Mouse (Mus musculus): Measurements from ENCODE around the gene Snapc5. TPM values are rescaled to one million over a fixed set of nuclear protein-coding genes. Genes with fewer than 3 reads are reported as not detected.

Snapc5 gene
- polyA plus RNA-seq, 1 experiment from 2014 or later: 43.0 TPM

- Histone ChIP-seq H3K27ac (replicated peaks) (no peak overlapping the region), H3K36me3 (peaks cover 39% of the 10 kb centered on the region), H3K27me3 (no peaks in the 10 kb centered on the region), H3K4me2 (no peak overlapping the region), H3K4me1 (replicated peaks) (no peaks in the 10 kb centered on the region), H3K9me3 (no peaks in the 10 kb centered on the region), H3K9ac (no peak overlapping the region), H3K4me3 (no peak overlapping the region)
- no peak for ATAC-seq (ENCODE audit: low read depth)
These were observed 23.8 kb downstream of the Snapc5 start for GRCm38 (mm10) chr9:64202866-64203265.

- Histone ChIP-seq H3K27me3 (no peaks in the 10 kb centered on the region), H3K9me3 (no peaks in the 10 kb centered on the region), H3K9ac (no peak overlapping the region), H3K36me3 (peaks cover 41% of the 10 kb centered on the region), H3K4me2 (no peak overlapping the region), H3K4me1 (replicated peaks) (no peaks in the 10 kb centered on the region), H3K27ac (replicated peaks) (no peak overlapping the region), H3K4me3 (no peak overlapping the region)
- no peak for ATAC-seq (ENCODE audit: low read depth)
- 82% methylated on average over 3 of the region's 3 CpGs for WGBS
These were observed 28.5 kb downstream of the Snapc5 start for GRCm38 (mm10) chr9:64207509-64208084.

DNA sequence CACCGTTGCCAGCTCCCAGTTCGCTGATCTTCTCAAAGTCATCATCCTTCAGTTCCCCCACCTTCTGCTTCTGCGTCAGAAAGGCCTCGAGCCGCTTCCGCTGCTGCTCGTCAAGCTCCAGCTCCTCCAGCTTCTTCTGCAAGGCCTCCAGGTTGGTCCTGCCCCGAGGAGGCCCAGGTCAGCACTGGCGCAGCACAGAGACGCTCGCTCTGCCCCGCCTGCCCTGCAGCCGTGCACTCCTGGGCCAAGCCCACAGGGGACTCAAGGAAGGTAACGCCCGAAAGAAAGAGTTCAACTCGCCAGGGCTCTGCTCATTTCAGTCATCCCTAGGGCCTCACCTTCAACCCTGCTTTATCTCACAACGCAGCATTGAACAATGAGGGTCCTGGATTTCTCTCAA is 35.4 kb downstream of the Snapc5 start:
- Histone ChIP-seq H3K4me1 (replicated peaks) (no peaks in the 10 kb centered on the region), H3K4me2 (no peak overlapping the region), H3K4me3 (no peak overlapping the region), H3K27me3 (no peaks in the 10 kb centered on the region), H3K27ac (replicated peaks) (no peak overlapping the region), H3K36me3 (peaks cover 11% of the 10 kb centered on the region), H3K9ac (no peak overlapping the region), H3K9me3 (no peaks in the 10 kb centered on the region)
- 93% methylated on average over 17 of the region's 17 CpGs for WGBS
- ATAC-seq (ENCODE audit: low read depth): no peak

DNA sequence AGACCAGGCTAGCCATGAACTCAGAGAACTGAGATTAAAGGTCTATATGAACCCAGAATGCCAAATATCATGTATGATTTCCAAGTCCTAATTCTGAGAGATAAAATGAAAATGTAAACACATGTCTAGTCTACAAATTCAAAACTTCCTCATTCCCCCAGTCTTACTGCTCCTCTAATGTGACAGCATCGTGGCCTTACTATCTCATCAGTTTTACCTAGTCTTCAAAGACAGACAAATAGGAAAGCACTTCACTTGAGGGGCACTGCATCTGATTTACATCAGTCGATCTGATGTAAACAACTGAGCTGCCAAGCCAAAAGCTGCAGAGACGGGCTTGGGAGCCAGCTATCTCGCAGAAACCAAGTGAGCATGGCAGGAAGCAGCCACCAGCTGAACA is 37.0 kb downstream of the Snapc5 start:
- H3K27me3 ChIP-seq: no peaks in the 10 kb centered on the region
- 88% methylated on average over 4 of the region's 4 CpGs for WGBS
- H3K4me3 ChIP-seq: no peak overlapping the region
- no peak overlapping the region for H3K9ac ChIP-seq
- H3K36me3 ChIP-seq: peaks cover 9% of the 10 kb centered on the region
- H3K4me2 ChIP-seq: no peak overlapping the region
- no peak overlapping the region for H3K27ac ChIP-seq (replicated peaks)
- H3K9me3 ChIP-seq: no peaks in the 10 kb centered on the region
- H3K4me1 ChIP-seq (replicated peaks): no peaks in the 10 kb centered on the region
- ATAC-seq (ENCODE audit: low read depth): no peak

DNA sequence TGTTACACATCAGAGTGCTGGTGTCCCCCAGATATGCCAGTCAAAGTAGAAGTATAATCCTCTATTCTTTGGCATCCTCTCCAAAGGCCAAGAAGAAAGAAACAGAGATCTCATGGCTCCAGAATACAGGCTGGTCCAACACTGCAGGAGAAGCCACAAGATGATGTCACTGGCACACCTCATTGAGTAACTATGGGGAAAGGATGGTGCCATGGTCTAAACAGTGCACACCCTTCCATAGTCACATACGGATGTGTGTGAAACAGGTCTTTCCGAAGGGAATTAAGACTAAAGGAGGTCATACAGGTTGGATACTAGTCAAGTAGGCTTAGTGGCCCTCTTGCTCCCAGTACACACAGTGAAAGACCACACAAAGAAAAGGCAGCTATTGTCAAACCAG is 37.6 kb downstream of the Snapc5 start:
- Histone ChIP-seq H3K4me2 (no peak overlapping the region), H3K4me1 (replicated peaks) (no peaks in the 10 kb centered on the region), H3K9ac (no peak overlapping the region), H3K27ac (replicated peaks) (no peak overlapping the region), H3K9me3 (no peaks in the 10 kb centered on the region), H3K27me3 (no peaks in the 10 kb centered on the region), H3K36me3 (peaks cover 5% of the 10 kb centered on the region), H3K4me3 (no peak overlapping the region)
- 95% methylated on average over 2 of the region's 2 CpGs for WGBS
- no peak for ATAC-seq (ENCODE audit: low read depth)

DNA sequence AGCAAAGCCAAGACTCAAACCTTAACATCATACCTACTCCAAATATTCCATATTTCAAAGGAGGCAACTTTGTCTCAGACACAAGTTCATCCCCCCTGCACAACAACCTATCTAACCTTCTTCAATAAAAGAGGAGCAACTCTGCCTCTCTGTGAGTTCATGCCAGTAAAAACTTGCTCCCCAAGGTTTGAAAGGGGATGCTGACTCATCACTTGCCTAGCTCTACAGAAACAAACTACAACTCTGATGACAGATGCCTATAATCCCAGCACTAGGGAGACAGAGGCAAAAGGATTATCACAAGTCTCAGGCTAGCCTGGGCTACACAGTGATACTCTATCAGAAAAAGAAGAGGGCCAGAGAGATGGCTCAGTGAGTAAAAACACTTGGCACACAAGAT is 38.8 kb downstream of the Snapc5 start:
- no peak overlapping the region for H3K9ac ChIP-seq
- no peak for ATAC-seq (ENCODE audit: low read depth)
- H3K27me3 ChIP-seq: no peaks in the 10 kb centered on the region
- H3K4me2 ChIP-seq: no peak overlapping the region
- H3K36me3 ChIP-seq: no peaks in the 10 kb centered on the region
- H3K4me3 ChIP-seq: no peak overlapping the region
- H3K27ac ChIP-seq (replicated peaks): no peak overlapping the region
- H3K9me3 ChIP-seq: no peaks in the 10 kb centered on the region
- no peaks in the 10 kb centered on the region for H3K4me1 ChIP-seq (replicated peaks)

DNA sequence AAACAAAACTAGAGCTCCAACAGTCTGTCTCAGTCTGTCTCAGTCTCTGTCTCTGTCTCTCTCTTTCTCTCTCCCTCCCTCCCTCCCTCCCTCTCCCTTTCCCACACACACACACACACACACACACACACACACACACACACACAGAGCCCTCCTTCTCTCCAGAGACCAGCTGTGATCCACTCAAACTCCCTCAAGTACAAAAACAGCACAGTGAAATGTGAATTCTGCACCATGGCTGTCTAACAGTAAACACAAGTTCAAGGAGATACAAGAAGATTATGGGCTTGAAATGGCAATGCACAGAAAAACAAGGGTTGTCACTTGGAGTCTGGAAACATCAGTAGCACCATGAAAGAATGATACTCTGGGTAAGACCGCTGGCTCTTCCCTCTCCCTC is 40.2 kb downstream of the Snapc5 start:
- Histone ChIP-seq H3K36me3 (no peaks in the 10 kb centered on the region), H3K27me3 (no peaks in the 10 kb centered on the region), H3K4me1 (replicated peaks) (no peaks in the 10 kb centered on the region), H3K4me2 (no peak overlapping the region), H3K4me3 (no peak overlapping the region), H3K9ac (no peak overlapping the region), H3K27ac (replicated peaks) (no peak overlapping the region), H3K9me3 (no peaks in the 10 kb centered on the region)
- WGBS: 77% methylated on average over 1 of the region's 1 CpGs
- no peak for ATAC-seq (ENCODE audit: low read depth)

DNA sequence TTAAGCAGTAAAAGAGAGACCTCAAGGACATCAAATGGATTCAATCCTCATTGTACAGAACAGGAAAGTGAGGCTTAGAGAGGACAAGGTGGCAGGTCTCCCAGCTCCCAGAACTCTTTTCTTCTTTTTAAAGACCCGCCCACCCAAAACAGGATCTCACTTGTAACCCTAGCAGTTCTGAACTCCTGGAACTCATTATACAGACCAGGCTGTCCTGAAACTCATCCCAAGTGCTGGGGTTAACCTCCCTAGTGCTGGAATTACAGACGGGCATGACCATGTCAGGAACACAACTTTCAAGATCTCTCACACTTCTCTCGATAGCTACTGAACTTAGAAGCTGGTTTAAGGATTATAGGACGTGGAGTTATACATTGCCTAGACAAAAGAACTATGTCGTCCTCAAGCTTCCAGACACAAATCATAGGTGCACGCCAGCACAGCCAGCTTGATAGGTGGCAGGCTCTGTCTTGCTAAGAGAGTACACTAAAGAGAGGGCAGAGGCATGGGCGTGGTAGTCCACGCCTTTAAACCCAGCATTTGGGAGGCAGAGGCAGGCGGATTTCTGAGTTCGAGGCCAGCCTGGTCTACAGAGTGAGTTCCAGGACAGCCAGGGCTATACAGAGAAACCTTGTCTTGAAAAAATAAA is 40.8 kb downstream of the Snapc5 start:
- WGBS: 83% methylated on average over 10 of the region's 10 CpGs
- Histone ChIP-seq H3K36me3 (no peaks in the 10 kb centered on the region), H3K4me2 (no peak overlapping the region), H3K9me3 (no peaks in the 10 kb centered on the region), H3K4me1 (replicated peaks) (no peaks in the 10 kb centered on the region), H3K27me3 (no peaks in the 10 kb centered on the region), H3K9ac (no peak overlapping the region), H3K27ac (replicated peaks) (no peak overlapping the region), H3K4me3 (no peak overlapping the region)
- no peak for ATAC-seq (ENCODE audit: low read depth)

DNA sequence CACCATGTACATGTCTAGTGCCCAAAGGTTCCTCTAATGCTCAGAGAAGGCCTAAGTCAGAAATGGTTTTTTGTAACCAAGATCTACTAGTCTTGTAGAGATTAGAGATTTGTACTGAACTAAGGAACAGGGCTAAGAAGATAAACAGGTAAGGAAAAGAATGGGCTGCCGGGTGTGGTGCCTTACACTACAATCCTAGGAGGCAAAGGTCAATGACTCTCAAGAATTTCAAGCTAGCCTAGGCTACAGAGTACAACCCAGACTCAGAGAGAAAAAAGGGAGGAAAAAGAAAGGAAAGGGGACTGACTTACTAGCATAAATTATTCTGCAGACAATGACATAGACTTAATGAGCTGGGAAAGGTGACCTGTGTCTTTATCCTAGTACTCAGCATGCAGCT is 41.5 kb downstream of the Snapc5 start:
- no peak for ATAC-seq (ENCODE audit: low read depth)

DNA sequence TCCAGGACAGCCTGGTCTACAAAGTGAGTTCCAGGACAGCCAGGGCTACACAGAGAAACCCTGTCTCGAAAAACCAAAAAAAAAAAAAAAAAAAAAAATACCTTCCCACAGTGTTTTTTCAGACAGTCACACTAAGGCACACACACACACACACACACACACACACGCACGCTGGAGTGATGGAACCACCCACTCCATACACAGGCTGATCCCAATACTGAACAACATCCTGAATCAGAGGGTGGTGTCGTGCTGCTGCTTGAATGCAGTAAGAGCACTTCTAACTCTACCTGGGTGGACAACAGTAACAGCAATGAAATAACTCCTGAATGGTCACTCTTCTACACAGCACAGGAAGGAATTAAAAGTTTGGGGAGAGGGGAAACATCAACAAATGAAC is 42.4 kb downstream of the Snapc5 start:
- no peaks in the 10 kb centered on the region for H3K9me3 ChIP-seq
- 76% methylated on average over 4 of the region's 4 CpGs for WGBS
- H3K27ac ChIP-seq (replicated peaks): no peak overlapping the region
- no peaks in the 10 kb centered on the region for H3K36me3 ChIP-seq
- no peaks in the 10 kb centered on the region for H3K27me3 ChIP-seq
- no peak overlapping the region for H3K4me2 ChIP-seq
- no peaks in the 10 kb centered on the region for H3K4me1 ChIP-seq (replicated peaks)
- ATAC-seq (ENCODE audit: low read depth): no peak
- no peak overlapping the region for H3K9ac ChIP-seq
- H3K4me3 ChIP-seq: no peak overlapping the region

More for the DNA sequence above, 41.5 kb downstream of the Snapc5 start:
- no peaks in the 10 kb centered on the region for H3K4me1 ChIP-seq (replicated peaks)
- H3K9me3 ChIP-seq: no peaks in the 10 kb centered on the region
- no peak overlapping the region for H3K4me2 ChIP-seq
- H3K27ac ChIP-seq (replicated peaks): no peak overlapping the region
- H3K27me3 ChIP-seq: no peaks in the 10 kb centered on the region
- H3K36me3 ChIP-seq: no peaks in the 10 kb centered on the region
- no peak overlapping the region for H3K9ac ChIP-seq
- no peak overlapping the region for H3K4me3 ChIP-seq
- 44% methylated on average over 1 of the region's 1 CpGs for WGBS

DNA sequence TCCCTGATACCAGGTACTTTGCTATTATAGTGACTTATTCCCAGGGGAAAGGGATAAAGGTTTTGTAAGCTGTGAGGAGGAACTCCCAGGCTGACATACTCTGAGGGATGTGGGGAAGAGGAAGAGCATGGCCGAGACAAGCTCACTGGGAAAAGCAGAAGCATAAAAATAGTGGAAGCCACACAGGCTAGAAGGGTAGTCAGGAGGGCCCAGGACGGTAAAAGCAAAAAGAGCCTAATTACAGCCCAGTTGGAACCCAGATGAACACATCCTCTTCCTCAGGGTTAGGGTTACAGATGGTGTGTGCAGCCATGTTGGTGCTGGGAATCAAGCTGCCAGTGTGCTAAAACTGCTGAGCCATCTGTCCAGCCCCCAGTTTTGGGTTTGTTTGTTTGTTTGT is 43.0 kb downstream of the Snapc5 start:
- H3K27ac ChIP-seq (replicated peaks): no peak overlapping the region
- H3K4me3 ChIP-seq: no peak overlapping the region
- no peaks in the 10 kb centered on the region for H3K9me3 ChIP-seq
- H3K9ac ChIP-seq: no peak overlapping the region
- no peaks in the 10 kb centered on the region for H3K4me1 ChIP-seq (replicated peaks)
- H3K27me3 ChIP-seq: no peaks in the 10 kb centered on the region
- WGBS: 53% methylated on average over 2 of the region's 2 CpGs
- H3K36me3 ChIP-seq: no peaks in the 10 kb centered on the region
- no peak for ATAC-seq (ENCODE audit: low read depth)
- H3K4me2 ChIP-seq: no peak overlapping the region

- no peak overlapping the region for H3K4me3 ChIP-seq
- H3K9me3 ChIP-seq: no peaks in the 10 kb centered on the region
- H3K4me2 ChIP-seq: no peak overlapping the region
- no peak for ATAC-seq (ENCODE audit: low read depth)
- H3K27me3 ChIP-seq: no peaks in the 10 kb centered on the region
- H3K4me1 ChIP-seq (replicated peaks): peaks cover 17% of the 10 kb centered on the region; the same call in 1 of the 2 replicates
- no peak overlapping the region for H3K9ac ChIP-seq
- H3K27ac ChIP-seq (replicated peaks): no peak overlapping the region
- no peaks in the 10 kb centered on the region for H3K36me3 ChIP-seq
These were observed 46.7 kb downstream of the Snapc5 start for GRCm38 (mm10) chr9:64225805-64226204.

DNA sequence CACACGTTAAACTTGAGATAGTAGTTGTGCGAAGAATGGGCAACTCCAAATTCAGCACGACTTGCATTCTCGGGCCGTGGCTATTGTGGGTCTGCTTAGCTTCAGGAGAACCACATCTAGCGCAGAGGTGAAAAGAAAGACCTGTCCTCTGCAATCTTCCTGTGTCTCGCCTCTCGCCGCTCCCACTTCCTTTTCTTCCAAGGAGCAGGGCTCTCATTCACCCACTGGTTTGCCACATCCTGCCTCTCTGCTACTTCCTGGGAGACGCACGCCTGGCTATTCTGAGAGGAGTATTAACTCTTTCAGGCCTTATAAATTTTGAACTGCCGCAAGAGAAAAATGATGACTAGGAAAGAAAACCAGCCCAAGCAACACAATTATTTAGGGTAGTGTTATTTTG is 48.7 kb downstream of the Snapc5 start:
- WGBS: 86% methylated on average over 12 of the region's 12 CpGs
- Histone ChIP-seq H3K9ac (no peak overlapping the region), H3K4me3 (no peak overlapping the region), H3K27ac (replicated peaks) (no peak overlapping the region), H3K27me3 (no peaks in the 10 kb centered on the region), H3K36me3 (no peaks in the 10 kb centered on the region), H3K9me3 (no peaks in the 10 kb centered on the region), H3K4me1 (replicated peaks) (peaks cover 36% of the 10 kb centered on the region), H3K4me2 (no peak overlapping the region)
- no peak for ATAC-seq (ENCODE audit: low read depth)

Data from neural tube, embryonic 13.5 days (tissue).